Mouse (Mus musculus) liver, embryonic 14.5 days (tissue): ENCODE data around the gene 9430015G10Rik. TPM values are rescaled to one million over a fixed set of nuclear protein-coding genes. Genes with fewer than 3 reads are reported as not detected.

Source experiments
- ATAC-seq: fragments of 200-750 bp; cut with Nextera tagmentation; 2 replicates; pipeline ENCODE4 v1.8.0; 2017; ENCODE audit warnings: moderate number of reproducible peaks, mild to moderate bottlenecking, moderate library complexity; ENCODE audit not compliant: insufficient read depth
- DNase-seq, 3 experiments: peaks; one replicate each; pipeline ENCODE4 v3.0.0-alpha.2; 2012 to 2013; ENCODE audit warnings: low read depth in 3 of 3, low spot score in 3 of 3
- H3K27ac ChIP-seq: fragments of 300-500 bp; sonication (generic); 2 replicates; pipeline ENCODE4 v1.5.1; 2014; ENCODE audit warnings: moderate library complexity, mild to moderate bottlenecking, control low read depth, inconsistent platforms
- H3K27me3 ChIP-seq: fragments of 300-500 bp; sonication (generic); 2 replicates; pipeline ENCODE4 v1.6.1; 2014; ENCODE audit warnings: mild to moderate bottlenecking, low read length, moderate library complexity; ENCODE audit not compliant: control insufficient read depth, insufficient read depth
- H3K36me3 ChIP-seq: fragments of 300-500 bp; sonication (generic); replicated peaks from 2 replicates; pipeline ENCODE4 v1.6.1; 2014; ENCODE audit warnings: low read depth; ENCODE audit not compliant: control insufficient read depth, insufficient read depth
- H3K4me1 ChIP-seq, 2 experiments: fragments of 200-500 bp in 1 of 2; fragments of 300-500 bp in 1 of 2; sonication (generic) in 1 of 2; replicated peaks; 2 replicates each; pipeline ENCODE4 v1.6.1; 2012 to 2014; ENCODE audit warnings: antibody characterized with exemption in 1 of 2, inconsistent platforms in 1 of 2, low read length in 1 of 2; ENCODE audit not compliant: control insufficient read depth in 2 of 2, insufficient read depth in 2 of 2
- H3K4me2 ChIP-seq: fragments of 300-500 bp; sonication (generic); 2 replicates; pipeline ENCODE4 v1.6.1; 2014; ENCODE audit warnings: low read depth, mild to moderate bottlenecking, control low read depth, moderate library complexity
- H3K4me3 ChIP-seq, 2 experiments: fragments of 200-500 bp in 1 of 2; fragments of 300-500 bp in 1 of 2; sonication (generic) in 1 of 2; 2 replicates each; pipeline ENCODE4 v1.5.1; 2012 to 2014; ENCODE audit warnings: low read depth in 2 of 2, low read length in 2 of 2, mild to moderate bottlenecking in 2 of 2, control low read depth in 1 of 2, inconsistent platforms in 1 of 2, moderate library complexity in 1 of 2; ENCODE audit not compliant: insufficient read depth in 1 of 2
- H3K9ac ChIP-seq: fragments of 300-500 bp; sonication (generic); replicated peaks from 2 replicates; pipeline ENCODE4 v1.6.1; 2014; ENCODE audit warnings: mild to moderate bottlenecking, control low read depth, moderate library complexity
- H3K9me3 ChIP-seq: fragments of 300-500 bp; sonication (generic); 2 replicates; pipeline ENCODE4 v1.6.1; 2016; ENCODE audit warnings: low read length, mixed read lengths; ENCODE audit not compliant: control insufficient read depth
- CTCF ChIP-seq: IDR thresholded peaks from 2 replicates; pipeline ENCODE4 v1.5.1; 2016; ENCODE audit warnings: antibody characterized with exemption, low read depth, control low read depth
- EP300 ChIP-seq: IDR thresholded peaks from 2 replicates; pipeline ENCODE4 v1.6.1; 2016; ENCODE audit warnings: antibody characterized with exemption, low read depth
- WGBS: fragments of 180-500 bp; shearing (Covaris S2); extraction: QIAGEN DNeasy Blood & Tissue Kit; methylation state at CpG from one replicate; pipeline ENCODE4 v1.1.7; 2014; ENCODE audit not compliant: insufficient replicate concordance; 5-methylcytosine and 5-hydroxymethylcytosine counted together
- polyA plus RNA-seq, 2 experiments: library from polyadenylated mRNA; depleted of rRNA in 1 of 2; stranded (reverse) in 1 of 2; unstranded in 1 of 2; fragments of >200 nt; fragmentation: Nextera tagmentation in 1 of 2; extraction: Ambion mirVana in 1 of 2; gene quantifications; 2 replicates each; pipeline versions ENCODE4 v1.2.1 to v1.2.3; 2012 to 2014

9430015G10Rik gene
- polyA plus RNA-seq, 2 experiments = 8.7 to 16.4 TPM

GRCm38 (mm10) chr4:156168611-156169010 lies 58.8 kb downstream of the 9430015G10Rik start:
- no peak overlapping the region for H3K4me2 ChIP-seq
- TF ChIP-seq CTCF (no peak), EP300 (no peak)
- H3K9me3 ChIP-seq = no peaks in the 10 kb centered on the region
- H3K4me1 ChIP-seq = no peaks in the 10 kb centered on the region
- H3K27ac ChIP-seq = no peak overlapping the region
- H3K9ac ChIP-seq = no peak overlapping the region
- H3K4me3 ChIP-seq = no peak overlapping the region
- ATAC-seq (no peak), DNase-seq (no peak)
- H3K27me3 ChIP-seq = no peaks in the 10 kb centered on the region
- 73% methylated on average over 8 of the region's 8 CpGs for WGBS
- no peaks in the 10 kb centered on the region for H3K36me3 ChIP-seq

DNA sequence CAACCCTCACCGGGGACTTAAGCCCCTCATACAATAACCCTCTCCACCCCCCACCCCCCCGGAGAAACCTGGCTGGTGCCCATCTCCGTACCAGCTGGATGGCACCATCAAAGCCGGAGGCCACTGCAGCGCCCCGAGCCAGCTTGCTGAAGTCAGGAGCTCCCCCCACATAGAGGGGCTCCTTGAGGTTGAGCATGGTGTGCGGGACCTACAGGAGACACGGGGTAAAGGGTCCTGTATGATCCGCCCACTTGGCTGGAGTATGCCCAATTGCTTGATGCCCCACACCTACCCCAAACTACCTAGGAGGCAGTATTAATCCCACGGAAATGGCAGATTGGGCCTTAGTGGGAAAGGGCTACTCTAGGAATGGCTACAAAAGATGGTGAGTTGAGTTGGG lies 59.3 kb downstream of the 9430015G10Rik start:
- TF ChIP-seq EP300 = no peak
- TF ChIP-seq CTCF = no peak
- no peaks in the 10 kb centered on the region for H3K36me3 ChIP-seq
- no peak overlapping the region for H3K4me2 ChIP-seq
- H3K4me3 ChIP-seq = no peak overlapping the region
- WGBS = 83% methylated on average over 10 of the region's 10 CpGs
- H3K4me1 ChIP-seq = no peaks in the 10 kb centered on the region
- no peak overlapping the region for H3K27ac ChIP-seq
- ATAC-seq (no peak), DNase-seq (no peak)
- no peaks in the 10 kb centered on the region for H3K27me3 ChIP-seq
- no peaks in the 10 kb centered on the region for H3K9me3 ChIP-seq
- H3K9ac ChIP-seq = no peak overlapping the region

- Histone ChIP-seq H3K4me2 (no peak overlapping the region), H3K4me1 (no peaks in the 10 kb centered on the region), H3K4me3 (no peak overlapping the region), H3K9me3 (no peaks in the 10 kb centered on the region), H3K9ac (no peak overlapping the region), H3K27ac (no peak overlapping the region), H3K27me3 (no peaks in the 10 kb centered on the region), H3K36me3 (no peaks in the 10 kb centered on the region)
- no peak for TF ChIP-seq EP300
- TF ChIP-seq CTCF = no peak
- no peak for ATAC-seq
- 81% methylated on average over 11 of the region's 11 CpGs for WGBS
- no peak for DNase-seq
These were observed 62.0 kb downstream of the 9430015G10Rik start for GRCm38 (mm10) chr4:156171828-156172227.

Other genes starting within 250 kb of the 9430015G10Rik start
- gene Tas1r3, start 246.6 kb upstream of the 9430015G10Rik start, polyA plus RNA-seq (2012; rRNA removed) = 0.08 and 0.09 TPM in 2 replicates
- gene Tas1r3, start 246.6 kb upstream of the 9430015G10Rik start, polyA plus RNA-seq (2014; fragmentation: Nextera tagmentation; extraction: Ambion mirVana) = 0.04 and 0.06 TPM in 2 replicates
- 5.6 and 6.6 TPM in 2 replicates for gene Cptp, start 240.5 kb upstream of the 9430015G10Rik start, polyA plus RNA-seq (2012; rRNA removed)
- 7.6 and 9.4 TPM in 2 replicates for gene Cptp, start 240.5 kb upstream of the 9430015G10Rik start, polyA plus RNA-seq (2014; fragmentation: Nextera tagmentation; extraction: Ambion mirVana)
- gene Ints11, start 240.4 kb upstream of the 9430015G10Rik start, polyA plus RNA-seq (2012; rRNA removed) = 16.7 and 22.1 TPM in 2 replicates
- gene Ints11, start 240.4 kb upstream of the 9430015G10Rik start, polyA plus RNA-seq (2014; fragmentation: Nextera tagmentation; extraction: Ambion mirVana) = 34.0 and 34.6 TPM in 2 replicates
- gene Pusl1, start 218.2 kb upstream of the 9430015G10Rik start, polyA plus RNA-seq (2012; rRNA removed) = 16.8 and 19.4 TPM in 2 replicates
- 12.9 and 14.9 TPM in 2 replicates for gene Pusl1, start 218.2 kb upstream of the 9430015G10Rik start, polyA plus RNA-seq (2014; fragmentation: Nextera tagmentation; extraction: Ambion mirVana)
- gene Acap3, start 218.2 kb upstream of the 9430015G10Rik start, polyA plus RNA-seq (2012; rRNA removed) = 9.4 and 9.6 TPM in 2 replicates
- gene Acap3, start 218.2 kb upstream of the 9430015G10Rik start, polyA plus RNA-seq (2014; fragmentation: Nextera tagmentation; extraction: Ambion mirVana) = 4.7 and 5.5 TPM in 2 replicates
- 19.9 and 36.9 TPM in 2 replicates for gene Ube2j2, start 166.2 kb upstream of the 9430015G10Rik start, polyA plus RNA-seq (2012; rRNA removed)
- gene Ube2j2, start 166.2 kb upstream of the 9430015G10Rik start, polyA plus RNA-seq (2014; fragmentation: Nextera tagmentation; extraction: Ambion mirVana) = 61.5 and 62.3 TPM in 2 replicates
- gene C1qtnf12, start 147.7 kb upstream of the 9430015G10Rik start, polyA plus RNA-seq (2012; rRNA removed) = 37.4 and 43.2 TPM in 2 replicates
- 85.1 and 96.2 TPM in 2 replicates for gene C1qtnf12, start 147.7 kb upstream of the 9430015G10Rik start, polyA plus RNA-seq (2014; fragmentation: Nextera tagmentation; extraction: Ambion mirVana)
- 2.8 and 2.9 TPM in 2 replicates for gene B3galt6, start 117.3 kb upstream of the 9430015G10Rik start, polyA plus RNA-seq (2012; rRNA removed)
- gene B3galt6, start 117.3 kb upstream of the 9430015G10Rik start, polyA plus RNA-seq (2014; fragmentation: Nextera tagmentation; extraction: Ambion mirVana) = 3.7 TPM in 2 replicates
- gene Sdf4, start 117.1 kb upstream of the 9430015G10Rik start, polyA plus RNA-seq (2012; rRNA removed) = 20.1 and 26.8 TPM in 2 replicates
- gene Sdf4, start 117.1 kb upstream of the 9430015G10Rik start, polyA plus RNA-seq (2014; fragmentation: Nextera tagmentation; extraction: Ambion mirVana) = 72.1 and 79.4 TPM in 2 replicates
- gene Tnfrsf4, start 96.1 kb upstream of the 9430015G10Rik start, polyA plus RNA-seq (2012; rRNA removed) = 1.0 and 1.8 TPM in 2 replicates
- 0.13 TPM in 2 replicates for gene Tnfrsf4, start 96.1 kb upstream of the 9430015G10Rik start, polyA plus RNA-seq (2014; fragmentation: Nextera tagmentation; extraction: Ambion mirVana)
- 0.39 and 0.92 TPM in 2 replicates for gene Tnfrsf18, start 83.8 kb upstream of the 9430015G10Rik start, polyA plus RNA-seq (2012; rRNA removed)
- gene Tnfrsf18, start 83.8 kb upstream of the 9430015G10Rik start, polyA plus RNA-seq (2014; fragmentation: Nextera tagmentation; extraction: Ambion mirVana) = 0.39 and 0.53 TPM in 2 replicates
- 0.42 and 0.71 TPM in 2 replicates for gene Ttll10, start 50.6 kb upstream of the 9430015G10Rik start, polyA plus RNA-seq (2012; rRNA removed)
- gene Ttll10, start 50.6 kb upstream of the 9430015G10Rik start, polyA plus RNA-seq (2014; fragmentation: Nextera tagmentation; extraction: Ambion mirVana) = 0.28 and 0.38 TPM in 2 replicates
- gene Rnf223, start 20.5 kb downstream of the 9430015G10Rik start, polyA plus RNA-seq (2012; rRNA removed) = 0.27 and 0.35 TPM in 2 replicates
- 0.13 TPM in 1 of 2 replicates, not detected in the other for gene Rnf223, start 20.5 kb downstream of the 9430015G10Rik start, polyA plus RNA-seq (2014; fragmentation: Nextera tagmentation; extraction: Ambion mirVana)
- gene Agrn, start 87.5 kb downstream of the 9430015G10Rik start, polyA plus RNA-seq (2012; rRNA removed) = 18.5 TPM in 2 replicates
- gene Agrn, start 87.5 kb downstream of the 9430015G10Rik start, polyA plus RNA-seq (2014; fragmentation: Nextera tagmentation; extraction: Ambion mirVana) = 6.7 and 7.2 TPM in 2 replicates
- 5.8 and 6.1 TPM in 2 replicates for gene Isg15, start 90.8 kb downstream of the 9430015G10Rik start, polyA plus RNA-seq (2012; rRNA removed)
- 0.90 and 1.3 TPM in 2 replicates for gene Isg15, start 90.8 kb downstream of the 9430015G10Rik start, polyA plus RNA-seq (2014; fragmentation: Nextera tagmentation; extraction: Ambion mirVana)
- gene AW011738, start 93.3 kb downstream of the 9430015G10Rik start, polyA plus RNA-seq (2012; rRNA removed) = 0.49 and 0.66 TPM in 2 replicates
- gene AW011738, start 93.3 kb downstream of the 9430015G10Rik start, polyA plus RNA-seq (2014; fragmentation: Nextera tagmentation; extraction: Ambion mirVana) = 0.23 TPM in 1 of 2 replicates, not detected in the other
- gene Perm1, start 105.9 kb downstream of the 9430015G10Rik start, polyA plus RNA-seq (2012; rRNA removed) = 0.03 TPM in 2 replicates
- gene Perm1, start 105.9 kb downstream of the 9430015G10Rik start, polyA plus RNA-seq (2014; fragmentation: Nextera tagmentation; extraction: Ambion mirVana) = 0.05 TPM in 1 of 2 replicates, not detected in the other
- 9.9 and 10.8 TPM in 2 replicates for gene Plekhn1, start 124.9 kb downstream of the 9430015G10Rik start, polyA plus RNA-seq (2012; rRNA removed)
- 2.7 and 5.2 TPM in 2 replicates for gene Plekhn1, start 124.9 kb downstream of the 9430015G10Rik start, polyA plus RNA-seq (2014; fragmentation: Nextera tagmentation; extraction: Ambion mirVana)
- 62.7 and 68.0 TPM in 2 replicates for gene Noc2l, start 126.0 kb downstream of the 9430015G10Rik start, polyA plus RNA-seq (2012; rRNA removed)
- 40.2 and 50.7 TPM in 2 replicates for gene Noc2l, start 126.0 kb downstream of the 9430015G10Rik start, polyA plus RNA-seq (2014; fragmentation: Nextera tagmentation; extraction: Ambion mirVana)
- gene Samd11, start 145.7 kb downstream of the 9430015G10Rik start, polyA plus RNA-seq (2012; rRNA removed) = 56.1 and 56.9 TPM in 2 replicates
- gene Samd11, start 145.7 kb downstream of the 9430015G10Rik start, polyA plus RNA-seq (2014; fragmentation: Nextera tagmentation; extraction: Ambion mirVana) = 21.5 and 24.8 TPM in 2 replicates
- not detected in 2 replicates for gene Vmn2r-ps159, start 221.1 kb downstream of the 9430015G10Rik start, polyA plus RNA-seq (2012; rRNA removed)
- not detected in 2 replicates for gene Vmn2r-ps159, start 221.1 kb downstream of the 9430015G10Rik start, polyA plus RNA-seq (2014; fragmentation: Nextera tagmentation; extraction: Ambion mirVana)